Mouse (Mus musculus): ENCODE measurements around the gene Zfp54. TPM values are rescaled to one million over a fixed set of nuclear protein-coding genes. Genes with fewer than 3 reads are reported as not detected.

Gene Zfp54
- total RNA-seq, 2 experiments from 2014 or later: 0.84 to 0.99 TPM

Other genes with a start within 250 kb of the Zfp54 start
- not detected for gene Vmn1r234, start 197.1 kb upstream of the Zfp54 start, total RNA-seq (2021)
- gene Vmn1r235, start 166.8 kb upstream of the Zfp54 start, total RNA-seq (2021): not detected
- gene Vmn1r236, start 140.3 kb upstream of the Zfp54 start, total RNA-seq (2021): not detected
- not detected for gene Vmn1r237, start 111.4 kb upstream of the Zfp54 start, total RNA-seq (2021)
- under 1 TPM; 0.36 to 0.40 TPM for gene Zfp677, start 39.5 kb upstream of the Zfp54 start, total RNA-seq (2021)
- 1 to 10 TPM; 5.2 to 5.4 TPM for gene Zfp51, start 27.1 kb downstream of the Zfp54 start, total RNA-seq (2021)
- gene Zfp53, start 65.8 kb downstream of the Zfp54 start, total RNA-seq (2021): 1 to 10 TPM; 1.1 to 1.4 TPM
- 1 to 10 TPM; 3.0 to 6.3 TPM for gene Zfp52, start 112.3 kb downstream of the Zfp54 start, total RNA-seq (2021)
- gene Zfp948, start 143.8 kb downstream of the Zfp54 start, total RNA-seq (2021): 1 to 10 TPM; 1.8 to 3.1 TPM
- gene Zfp983, start 227.4 kb downstream of the Zfp54 start, total RNA-seq (2021): 1 to 10 TPM; 1.8 to 2.0 TPM